Mouse (Mus musculus): ENCODE data around the gene Speer4d. TPM values are rescaled to one million over a fixed set of nuclear protein-coding genes. Genes with fewer than 3 reads are reported as not detected.
"Not testable (repeated sequence)": the region's sequence is repeated elsewhere in the genome, so short reads cannot be mapped to it uniquely, and the experiment has no call there.

The Speer4d gene
- polyA plus RNA-seq, 1 experiment from 2014 or later: not detected

DNA sequence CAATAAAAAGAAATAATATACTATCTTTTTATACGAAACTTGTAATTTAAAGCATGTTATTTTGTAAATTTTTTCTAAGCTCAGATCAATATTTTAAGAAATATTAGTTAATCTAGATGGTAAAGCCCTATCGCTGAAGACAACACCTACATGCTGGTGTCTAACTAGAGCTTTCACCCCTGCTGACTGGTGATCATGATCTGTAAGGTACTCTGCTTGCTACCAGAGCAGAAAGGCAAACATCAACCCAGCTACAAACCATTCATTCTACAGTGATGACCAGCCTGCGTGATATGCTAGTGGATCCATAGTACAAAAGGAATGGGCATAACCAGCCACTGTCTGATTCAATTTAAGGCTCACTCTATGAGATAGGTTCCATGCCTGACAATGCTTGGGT, 16.9 kb upstream of the Speer4d start:
- not testable (repeated sequence) for H3K27me3 ChIP-seq (replicated peaks; ENCODE audit: control insufficient read depth, insufficient read depth, low read length); H3K4me3 ChIP-seq (ENCODE audit: low read length); H3K4me1 ChIP-seq (ENCODE audit: control insufficient read depth, insufficient read depth, low read length); H3K9ac ChIP-seq (ENCODE audit: low read depth, low read length); H3K4me2 ChIP-seq (ENCODE audit: low read depth, low read length); H3K27ac ChIP-seq (ENCODE audit: low read length); H3K36me3 ChIP-seq (ENCODE audit: control insufficient read depth, insufficient read depth, low read length); H3K9me3 ChIP-seq (ENCODE audit: control insufficient read depth, low read length)
- 67% methylated on average over 3 of the region's 3 CpGs for WGBS
- 0 out of 2 replicates have a peak, but pooled peaks have one; percentile 36 for ATAC-seq

- H3K4me3 ChIP-seq (ENCODE audit: low read length); H3K9ac ChIP-seq (ENCODE audit: low read depth, low read length); ATAC-seq; H3K36me3 ChIP-seq (ENCODE audit: control insufficient read depth, insufficient read depth, low read length); H3K9me3 ChIP-seq (ENCODE audit: control insufficient read depth, low read length); H3K27me3 ChIP-seq (replicated peaks; ENCODE audit: control insufficient read depth, insufficient read depth, low read length); H3K27ac ChIP-seq (ENCODE audit: low read length); H3K4me1 ChIP-seq (ENCODE audit: control insufficient read depth, insufficient read depth, low read length); H3K4me2 ChIP-seq (ENCODE audit: low read depth, low read length): not testable (repeated sequence)
- 63% methylated on average over 3 of the region's 3 CpGs for WGBS
Measured at GRCm38 (mm10) chr5:15602424-15602947, 16.4 kb upstream of the Speer4d start.

GRCm38 (mm10) chr5:15603008-15603407, 15.9 kb upstream of the Speer4d start:
- not testable (repeated sequence) for H3K4me2 ChIP-seq (ENCODE audit: low read depth, low read length); H3K4me1 ChIP-seq (ENCODE audit: control insufficient read depth, insufficient read depth, low read length); H3K27me3 ChIP-seq (replicated peaks; ENCODE audit: control insufficient read depth, insufficient read depth, low read length); H3K27ac ChIP-seq (ENCODE audit: low read length); H3K4me3 ChIP-seq (ENCODE audit: low read length); H3K9ac ChIP-seq (ENCODE audit: low read depth, low read length); H3K9me3 ChIP-seq (ENCODE audit: control insufficient read depth, low read length); H3K36me3 ChIP-seq (ENCODE audit: control insufficient read depth, insufficient read depth, low read length); ATAC-seq
- 58% methylated on average over 2 of the region's 2 CpGs for WGBS

DNA sequence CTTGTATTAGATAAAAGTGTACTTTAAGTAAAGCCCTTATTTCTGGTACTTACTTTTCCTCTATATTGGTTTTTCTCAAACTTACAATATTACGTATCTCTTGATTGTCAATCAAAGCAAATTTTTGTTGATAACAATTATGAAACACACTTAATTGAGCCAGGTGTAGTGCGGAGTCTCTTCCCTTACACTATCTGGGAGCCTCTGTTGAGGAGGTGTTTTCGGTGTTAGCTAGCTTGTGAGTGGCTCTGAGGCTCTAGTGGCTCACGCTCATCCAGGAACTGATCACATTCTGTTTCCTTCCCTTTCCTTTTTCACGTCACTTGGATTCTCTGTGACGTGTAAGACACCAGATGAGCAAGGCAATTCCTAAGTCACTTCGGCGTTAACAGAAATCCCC, 15.3 kb upstream of the Speer4d start:
- not testable (repeated sequence) for H3K27me3 ChIP-seq (replicated peaks; ENCODE audit: control insufficient read depth, insufficient read depth, low read length); H3K9me3 ChIP-seq (ENCODE audit: control insufficient read depth, low read length); H3K4me1 ChIP-seq (ENCODE audit: control insufficient read depth, insufficient read depth, low read length); H3K36me3 ChIP-seq (ENCODE audit: control insufficient read depth, insufficient read depth, low read length); H3K4me3 ChIP-seq (ENCODE audit: low read length); ATAC-seq; H3K9ac ChIP-seq (ENCODE audit: low read depth, low read length); H3K27ac ChIP-seq (ENCODE audit: low read length); H3K4me2 ChIP-seq (ENCODE audit: low read depth, low read length)
- WGBS: 73% methylated on average over 8 of the region's 8 CpGs

DNA sequence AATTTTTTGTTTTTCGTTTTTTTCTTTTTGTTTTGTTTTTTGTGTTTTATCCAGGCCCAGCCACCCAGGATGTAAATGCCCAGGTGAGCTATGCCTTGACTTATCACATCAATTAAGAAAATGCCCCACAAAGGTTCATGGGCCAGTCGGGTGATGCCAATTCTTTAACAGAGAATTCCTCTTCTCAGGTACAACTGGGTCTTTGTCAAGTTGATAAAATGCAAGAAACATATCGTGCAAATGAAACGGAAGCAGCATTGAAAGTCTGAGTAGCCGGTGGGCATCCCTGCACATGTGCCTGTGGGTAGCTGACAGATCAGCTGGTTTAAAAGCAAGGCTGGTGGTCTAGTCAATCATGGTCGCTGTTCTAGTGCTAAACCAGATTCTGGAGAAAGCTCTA, 12.2 kb upstream of the Speer4d start:
- not testable (repeated sequence) for H3K4me1 ChIP-seq (ENCODE audit: control insufficient read depth, insufficient read depth, low read length); H3K4me2 ChIP-seq (ENCODE audit: low read depth, low read length); H3K27me3 ChIP-seq (replicated peaks; ENCODE audit: control insufficient read depth, insufficient read depth, low read length); ATAC-seq; H3K9me3 ChIP-seq (ENCODE audit: control insufficient read depth, low read length); H3K9ac ChIP-seq (ENCODE audit: low read depth, low read length); H3K27ac ChIP-seq (ENCODE audit: low read length); H3K36me3 ChIP-seq (ENCODE audit: control insufficient read depth, insufficient read depth, low read length); H3K4me3 ChIP-seq (ENCODE audit: low read length)
- WGBS: 77% methylated on average over 5 of the region's 6 CpGs

- not testable (repeated sequence) for H3K9me3 ChIP-seq (ENCODE audit: control insufficient read depth, low read length); H3K27ac ChIP-seq (ENCODE audit: low read length); H3K4me2 ChIP-seq (ENCODE audit: low read depth, low read length); H3K4me1 ChIP-seq (ENCODE audit: control insufficient read depth, insufficient read depth, low read length); ATAC-seq; H3K36me3 ChIP-seq (ENCODE audit: control insufficient read depth, insufficient read depth, low read length); H3K27me3 ChIP-seq (replicated peaks; ENCODE audit: control insufficient read depth, insufficient read depth, low read length); H3K4me3 ChIP-seq (ENCODE audit: low read length); H3K9ac ChIP-seq (ENCODE audit: low read depth, low read length)
- WGBS: 6% methylated on average over 1 of the region's 1 CpGs
Measured at GRCm38 (mm10) chr5:15610695-15611094, 8.2 kb upstream of the Speer4d start.

GRCm38 (mm10) chr5:15616195-15616594, 2.7 kb upstream of the Speer4d start:
- H3K4me1 ChIP-seq (ENCODE audit: control insufficient read depth, insufficient read depth, low read length); ATAC-seq; H3K36me3 ChIP-seq (ENCODE audit: control insufficient read depth, insufficient read depth, low read length); H3K27me3 ChIP-seq (replicated peaks; ENCODE audit: control insufficient read depth, insufficient read depth, low read length); H3K4me2 ChIP-seq (ENCODE audit: low read depth, low read length); H3K4me3 ChIP-seq (ENCODE audit: low read length); H3K9ac ChIP-seq (ENCODE audit: low read depth, low read length); H3K9me3 ChIP-seq (ENCODE audit: control insufficient read depth, low read length); H3K27ac ChIP-seq (ENCODE audit: low read length): not testable (repeated sequence)
- 76% methylated on average over 3 of the region's 3 CpGs for WGBS

- H3K4me3 ChIP-seq (ENCODE audit: low read length); ATAC-seq: not testable (repeated sequence)
Measured at GRCm38 (mm10) chr5:15628136-15628535, 9.3 kb downstream of the Speer4d start.

DNA sequence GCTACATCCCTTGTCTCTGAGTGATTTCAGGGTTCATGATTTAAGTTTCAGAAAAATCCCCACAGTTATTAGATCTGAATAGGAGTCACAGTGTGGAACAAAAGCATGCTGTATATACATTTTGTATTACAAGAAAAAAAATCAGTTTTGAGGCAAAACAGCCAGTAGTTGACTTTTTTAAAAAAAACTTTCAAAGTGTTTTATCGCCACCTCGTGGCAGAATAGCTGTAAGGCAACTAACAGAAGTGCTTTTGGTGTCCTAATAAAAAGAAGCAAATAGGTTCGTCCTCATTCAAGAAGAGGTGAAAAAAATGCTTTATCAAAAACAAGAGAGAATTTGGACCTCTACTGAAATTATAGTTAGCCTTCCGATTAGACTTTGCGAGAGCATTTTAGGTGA, 11.2 kb downstream of the Speer4d start:
- ATAC-seq; H3K9me3 ChIP-seq (ENCODE audit: control insufficient read depth, low read length); H3K4me1 ChIP-seq (ENCODE audit: control insufficient read depth, insufficient read depth, low read length); H3K9ac ChIP-seq (ENCODE audit: low read depth, low read length); H3K27me3 ChIP-seq (replicated peaks; ENCODE audit: control insufficient read depth, insufficient read depth, low read length); H3K4me2 ChIP-seq (ENCODE audit: low read depth, low read length); H3K27ac ChIP-seq (ENCODE audit: low read length); H3K4me3 ChIP-seq (ENCODE audit: low read length); H3K36me3 ChIP-seq (ENCODE audit: control insufficient read depth, insufficient read depth, low read length): not testable (repeated sequence)
- 30% methylated on average over 5 of the region's 5 CpGs for WGBS

More at GRCm38 (mm10) chr5:15628136-15628535, 9.3 kb downstream of the Speer4d start:
- H3K9me3 ChIP-seq (ENCODE audit: control insufficient read depth, low read length); H3K27ac ChIP-seq (ENCODE audit: low read length); H3K4me1 ChIP-seq (ENCODE audit: control insufficient read depth, insufficient read depth, low read length); H3K36me3 ChIP-seq (ENCODE audit: control insufficient read depth, insufficient read depth, low read length); H3K4me2 ChIP-seq (ENCODE audit: low read depth, low read length); H3K27me3 ChIP-seq (replicated peaks; ENCODE audit: control insufficient read depth, insufficient read depth, low read length); H3K9ac ChIP-seq (ENCODE audit: low read depth, low read length): not testable (repeated sequence)
- 23% methylated on average over 1 of the region's 1 CpGs for WGBS

DNA sequence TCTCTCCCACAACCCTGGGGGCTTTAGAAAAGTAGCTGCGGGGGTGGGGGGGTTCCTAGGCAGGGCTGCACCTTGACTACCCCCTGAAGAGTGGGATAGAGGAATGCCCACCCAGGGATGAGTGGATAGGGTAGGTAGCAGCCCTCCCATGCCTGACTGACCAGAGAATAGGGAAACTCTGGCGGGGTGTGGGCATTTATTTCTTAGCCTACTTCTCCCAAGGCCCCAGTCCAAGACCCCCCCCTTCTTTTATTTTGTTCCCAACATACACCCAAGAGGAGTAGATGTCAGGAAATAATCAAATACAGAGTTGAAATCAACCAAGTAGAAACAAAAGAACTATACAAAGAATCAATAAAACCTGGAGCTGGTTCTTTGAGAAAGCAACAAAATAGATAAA, 18.8 kb downstream of the Speer4d start:
- not testable (repeated sequence) for H3K4me1 ChIP-seq (ENCODE audit: control insufficient read depth, insufficient read depth, low read length); H3K27ac ChIP-seq (ENCODE audit: low read length); H3K36me3 ChIP-seq (ENCODE audit: control insufficient read depth, insufficient read depth, low read length); H3K4me2 ChIP-seq (ENCODE audit: low read depth, low read length); ATAC-seq; H3K4me3 ChIP-seq (ENCODE audit: low read length); H3K27me3 ChIP-seq (replicated peaks; ENCODE audit: control insufficient read depth, insufficient read depth, low read length); H3K9ac ChIP-seq (ENCODE audit: low read depth, low read length); H3K9me3 ChIP-seq (ENCODE audit: control insufficient read depth, low read length)
- WGBS: 64% methylated on average over 2 of the region's 2 CpGs
